Mouse (Mus musculus): ENCODE measurements around the gene Ccdc158.

DNA sequence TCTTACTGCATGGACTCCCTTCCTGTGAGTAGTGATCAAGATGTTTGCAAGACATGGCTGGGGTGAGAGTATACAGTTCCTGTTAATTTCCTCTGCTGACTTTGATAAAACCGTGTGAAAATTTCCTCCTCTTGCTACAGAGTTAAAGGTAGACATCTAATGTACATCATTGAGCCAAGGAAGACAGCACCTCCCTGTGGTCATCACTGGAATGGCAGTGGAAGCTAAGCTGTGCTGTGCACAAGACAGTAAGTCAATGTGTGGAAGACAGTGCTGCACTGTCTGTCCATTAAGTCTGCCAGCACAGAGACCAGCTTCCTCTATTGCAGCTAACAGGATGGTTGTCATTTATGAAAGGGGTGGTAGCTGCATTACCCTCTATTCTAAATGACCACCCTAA lies 18.8 kb downstream of the Ccdc158 start:
- TF ChIP-seq CTCF (IDR thresholded peaks at IDR 0.05; ENCODE audit: borderline replicate concordance, insufficient read depth, low read length) (peak; percentile 86; the same call in 1 of the 2 replicates), POLR2A (IDR thresholded peaks at IDR 0.05; ENCODE audit: low read depth, low read length) (no peak)
